ENCODE assay signal across 21 mouse cellular contexts in genomic region chr5:113100422-113100821, GRCm38 (mm10). TPM values are rescaled to one million over a fixed set of nuclear protein-coding genes. Genes with fewer than 3 reads are reported as not detected.
DNase-seq lines count a peak whose midpoint lies in the region; TF ChIP-seq lines count a peak whose summit lies in the region.
"Had no signal": no experiment of that assay in that cellular context is flagged by ENCODE, and none has a peak within 500 bp of the region (broad histone marks: within the 10 kb centered on the region; RNA-seq: fewer than 3 reads in every experiment).

No protein-coding gene starts in this region.

- peak overlapping the region; percentile 20; the same call in 1 of the 2 replicates for H3K27ac ChIP-seq in gastrocnemius, adult 2 months
- peak overlapping the region; percentile 32 for H3K27ac ChIP-seq in left cerebral cortex, adult 2 months
- H3K27ac ChIP-seq: embryonic facial prominence, embryonic 12.5 days; hindbrain, embryonic 12.5 days had no signal

- intact Hi-C loops in gastrocnemius, adult 2 months (cut with DNase I) = loop anchor here (2.0 kb wide), 1 partner anchor 126 kb away; the partner anchor contains the start of gene Tmem211
- intact Hi-C loops in left cerebral cortex, adult 2 months (cut with DNase I) = loop anchor here (1.0 to 5.0 kb wide), 2 partner anchors 37 to 55 kb away; no protein-coding TSS in a partner anchor
- intact Hi-C loops in left cerebral cortex, postnatal 14 days (cut with DNase I) = loop anchor here (2.0 to 5.0 kb wide), 2 partner anchors 37 to 54 kb away; no protein-coding TSS in a partner anchor

- H3K4me3 ChIP-seq in gastrocnemius, adult 2 months = no peak overlapping the region
- H3K4me3 ChIP-seq in left cerebral cortex, adult 2 months = no peak overlapping the region
- H3K4me3 ChIP-seq: embryonic facial prominence, embryonic 12.5 days; hindbrain, embryonic 12.5 days had no signal

- no peak for DNase-seq in gastrocnemius, adult 2 months
- no peak for DNase-seq in gastrocnemius, postnatal 10 days
- DNase-seq in left cerebral cortex, adult 2 months (ENCODE audit: extremely low spot score in 1 of 2, low spot score in 2 of 2) = no peak
- DNase-seq in left cerebral cortex, postnatal 14 days (ENCODE audit: low spot score in 2 of 2) = no peak
- peak; percentile 43 for DNase-seq in lung, postnatal 14 days
- no peak for DNase-seq in right cerebral cortex, adult 2 months (ENCODE audit: low spot score in 2 of 2)
- DNase-seq in adrenal gland, postnatal 25 days = no peak
- DNase-seq: adrenal gland, adult 8-10 months; B cell, adult 2 months; cerebellum, adult 11 months; cerebellum, adult 8-10 months; cerebellum, postnatal 14 days; gastrocnemius, postnatal 25 days; heart, postnatal 10 days; heart, postnatal 4 days had no signal

- TF ChIP-seq CTCF in gastrocnemius, adult 2 months (IDR thresholded peaks at IDR 0.05) = no peak
- TF ChIP-seq CTCF in left cerebral cortex, adult 2 months (IDR thresholded peaks at IDR 0.05) = no peak

RNA-seq across cellular contexts. Expression of gene Crybb3, which starts 19.0 kb away (rescaled TPM):
- total RNA-seq in gastrocnemius, adult 2 months (2021) = 1 to 10 TPM in 1 of 2 experiments, under 1 TPM in 1; 0.79 to 1.0 TPM
- total RNA-seq in gastrocnemius, postnatal 10 days (2021) = 1 to 10 TPM in 1 of 2 experiments, under 1 TPM in 1; 0.68 to 2.0 TPM
- total RNA-seq in left cerebral cortex, adult 2 months (2021) = 1 to 10 TPM; 1.3 to 1.7 TPM
- total RNA-seq in left cerebral cortex, postnatal 14 days (2021) = 1 to 10 TPM; 3.4 to 4.2 TPM
- total RNA-seq in adrenal gland, postnatal 25 days (2021) = 0.70 TPM in 1 of 2 replicates, not detected in the other
- total RNA-seq: common myeloid progenitor, adult 5-6 weeks; G1E; granulocyte monocyte progenitor cell, adult 5-6 weeks had no signal

RNA-seq across cellular contexts. Expression of gene Crybb2, which starts 30.5 kb away (rescaled TPM):
- not detected for total RNA-seq in gastrocnemius, adult 2 months (2021)
- not detected for total RNA-seq in gastrocnemius, postnatal 10 days (2021)
- not detected for total RNA-seq in left cerebral cortex, adult 2 months (2021)
- not detected for total RNA-seq in left cerebral cortex, postnatal 14 days (2021)
- not detected in 2 replicates for total RNA-seq in adrenal gland, postnatal 25 days (2021)
- total RNA-seq: adrenal gland, adult 8-10 months; adrenal gland, postnatal 4 days; common myeloid progenitor, adult 5-6 weeks; G1E; gastrocnemius, postnatal 25 days; granulocyte monocyte progenitor cell, adult 5-6 weeks; heart, postnatal 10 days; heart, postnatal 4 days had no signal
